Mouse (Mus musculus) neural tube, embryonic 14.5 days (tissue): ENCODE measurements at regions not wholly inside any gene's neighbourhood (a gene's known extent, or its start where the extent isn't known, plus 50 kb on each side); places are given as distances from the start of the nearest gene placed in this dataset.
"Not testable (repeated sequence)": the region's sequence is repeated elsewhere in the genome, so short reads cannot be mapped to it uniquely, and the experiment has no call there.

Experiments used
- ATAC-seq: fragments of 200-750 bp; cut with Nextera tagmentation; 2 replicates; pipeline ENCODE4 v1.8.0; 2017; ENCODE audit warnings: low read depth, mild to moderate bottlenecking, moderate TSS enrichment, moderate library complexity
- H3K27ac ChIP-seq: fragments of 300-500 bp; sonication (generic); 2 replicates; pipeline ENCODE4 v1.5.1; 2014; ENCODE audit warnings: low read depth, mild to moderate bottlenecking, control low read depth, low read length, moderate library complexity, mixed read lengths
- H3K27me3 ChIP-seq: fragments of 300-500 bp; sonication (generic); 2 replicates; pipeline ENCODE4 v1.6.1; 2014; ENCODE audit warnings: low read length; ENCODE audit not compliant: control insufficient read depth, insufficient read depth
- H3K36me3 ChIP-seq: fragments of 300-500 bp; sonication (generic); 2 replicates; pipeline ENCODE4 v1.6.1; 2014; ENCODE audit warnings: low read length, mixed read lengths; ENCODE audit not compliant: control insufficient read depth, insufficient read depth
- H3K4me1 ChIP-seq: fragments of 300-500 bp; sonication (generic); 2 replicates; pipeline ENCODE4 v1.6.1; 2014; ENCODE audit warnings: low read length; ENCODE audit not compliant: control insufficient read depth, insufficient read depth
- H3K4me2 ChIP-seq: fragments of 300-500 bp; sonication (generic); 2 replicates; pipeline ENCODE4 v1.6.1; 2014; ENCODE audit warnings: mild to moderate bottlenecking, low read depth, low read length, control low read depth
- H3K4me3 ChIP-seq: fragments of 300-500 bp; sonication (generic); 2 replicates; pipeline ENCODE4 v1.5.1; 2014; ENCODE audit warnings: low read depth, low read length, control low read depth, mixed read lengths
- H3K9ac ChIP-seq: fragments of 300-500 bp; sonication (generic); replicated peaks from 2 replicates; pipeline ENCODE4 v1.6.1; 2014; ENCODE audit warnings: low read depth, mild to moderate bottlenecking, control low read depth, low read length, mixed read lengths
- H3K9me3 ChIP-seq: fragments of 300-500 bp; sonication (generic); 2 replicates; pipeline ENCODE4 v1.6.1; 2016; ENCODE audit warnings: low read length; ENCODE audit not compliant: control insufficient read depth
- WGBS: fragments of 180-500 bp; shearing (Covaris S2); extraction: QIAGEN DNeasy Blood & Tissue Kit; methylation state at CpG from one replicate; pipeline ENCODE4 v1.1.7; 2014; 5-methylcytosine and 5-hydroxymethylcytosine counted together

GRCm38 (mm10) chr15:3171774-3172173 is 96.6 kb upstream of the Selenop start:
- ATAC-seq = no peak
- no peaks in the 10 kb centered on the region for H3K9me3 ChIP-seq

GRCm38 (mm10) chr15:3174072-3174471 is 94.3 kb upstream of the Selenop start:
- H3K9me3 ChIP-seq = no peaks in the 10 kb centered on the region
- no peaks in the 10 kb centered on the region for H3K27me3 ChIP-seq
- no peaks in the 10 kb centered on the region for H3K36me3 ChIP-seq
- H3K9ac ChIP-seq = no peak overlapping the region
- no peak overlapping the region for H3K27ac ChIP-seq
- no peaks in the 10 kb centered on the region for H3K4me1 ChIP-seq
- H3K4me3 ChIP-seq = no peak overlapping the region
- no peak overlapping the region for H3K4me2 ChIP-seq
- WGBS = 71% methylated on average over 2 of the region's 2 CpGs
- ATAC-seq = no peak

More at GRCm38 (mm10) chr15:3171774-3172173, 96.6 kb upstream of the Selenop start:
- H3K27me3 ChIP-seq = no peaks in the 10 kb centered on the region
- no peaks in the 10 kb centered on the region for H3K36me3 ChIP-seq
- H3K27ac ChIP-seq = no peak overlapping the region
- H3K9ac ChIP-seq = no peak overlapping the region
- H3K4me3 ChIP-seq = no peak overlapping the region
- H3K4me2 ChIP-seq = no peak overlapping the region
- H3K4me1 ChIP-seq = no peaks in the 10 kb centered on the region

- no peak for ATAC-seq
- Histone ChIP-seq H3K4me1 (no peaks in the 10 kb centered on the region), H3K4me3 (no peak overlapping the region), H3K9ac (no peak overlapping the region), H3K36me3 (no peaks in the 10 kb centered on the region), H3K27ac (no peak overlapping the region), H3K27me3 (no peaks in the 10 kb centered on the region), H3K9me3 (no peaks in the 10 kb centered on the region), H3K4me2 (no peak overlapping the region)
- 46% methylated on average over 2 of the region's 2 CpGs for WGBS
Observed at GRCm38 (mm10) chr15:3174848-3175247, 93.5 kb upstream of the Selenop start.

GRCm38 (mm10) chr15:3201912-3202653 is 66.3 kb upstream of the Selenop start:
- no peak overlapping the region for H3K27ac ChIP-seq
- no peaks in the 10 kb centered on the region for H3K4me1 ChIP-seq
- H3K9ac ChIP-seq = no peak overlapping the region
- WGBS = 88% methylated on average over 2 of the region's 2 CpGs
- no peaks in the 10 kb centered on the region for H3K36me3 ChIP-seq
- H3K27me3 ChIP-seq = no peaks in the 10 kb centered on the region
- H3K4me3 ChIP-seq = no peak overlapping the region
- no peak overlapping the region for H3K4me2 ChIP-seq
- ATAC-seq = peak; percentile 94
- H3K9me3 ChIP-seq = no peaks in the 10 kb centered on the region

GRCm38 (mm10) chr15:3205522-3205921 is 62.8 kb upstream of the Selenop start:
- Histone ChIP-seq H3K9me3 (0 out of 2 replicates have a peak, but pooled peaks cover 2% of the 10 kb centered on the region), H3K4me3 (no peak overlapping the region), H3K4me2 (no peak overlapping the region), H3K4me1 (no peaks in the 10 kb centered on the region), H3K27me3 (no peaks in the 10 kb centered on the region), H3K36me3 (no peaks in the 10 kb centered on the region), H3K9ac (no peak overlapping the region), H3K27ac (no peak overlapping the region)
- WGBS = 85% methylated on average over 6 of the region's 6 CpGs
- ATAC-seq = no peak

GRCm38 (mm10) chr15:3206076-3206475 is 62.3 kb upstream of the Selenop start:
- not testable (repeated sequence) for ATAC-seq, H3K36me3 ChIP-seq
- WGBS = 82% methylated on average over 6 of the region's 6 CpGs

GRCm38 (mm10) chr15:3213721-3214120 is 54.6 kb upstream of the Selenop start:
- Histone ChIP-seq H3K4me1 (no peaks in the 10 kb centered on the region), H3K9ac (no peak overlapping the region), H3K27ac (no peak overlapping the region), H3K4me2 (no peak overlapping the region), H3K4me3 (no peak overlapping the region), H3K36me3 (no peaks in the 10 kb centered on the region), H3K27me3 (no peaks in the 10 kb centered on the region), H3K9me3 (no peaks in the 10 kb centered on the region)
- WGBS = 4% methylated on average over 4 of the region's 4 CpGs
- ATAC-seq = peak; percentile 77; the same call in 1 of the 2 replicates

More at GRCm38 (mm10) chr15:3206076-3206475, 62.3 kb upstream of the Selenop start:
- H3K4me1 ChIP-seq, H3K27me3 ChIP-seq, H3K9me3 ChIP-seq, H3K27ac ChIP-seq, H3K4me2 ChIP-seq, H3K9ac ChIP-seq, H3K4me3 ChIP-seq: not testable (repeated sequence)

GRCm38 (mm10) chr15:3215201-3215600 is 53.1 kb upstream of the Selenop start:
- H3K4me3 ChIP-seq = no peak overlapping the region
- WGBS = 47% methylated on average over 1 of the region's 1 CpGs
- H3K9ac ChIP-seq = no peak overlapping the region
- H3K4me1 ChIP-seq = no peaks in the 10 kb centered on the region
- no peak overlapping the region for H3K4me2 ChIP-seq
- H3K9me3 ChIP-seq = no peaks in the 10 kb centered on the region
- no peak for ATAC-seq
- no peaks in the 10 kb centered on the region for H3K36me3 ChIP-seq
- no peak overlapping the region for H3K27ac ChIP-seq
- H3K27me3 ChIP-seq = no peaks in the 10 kb centered on the region
